Mouse (Mus musculus) neural tube, embryonic 15.5 days (tissue): ENCODE results near the gene Auh. TPM values are rescaled to one million over a fixed set of nuclear protein-coding genes. Genes with fewer than 3 reads are reported as not detected.

ENCODE experiments used
- ATAC-seq: fragments of 200-750 bp; cut with Nextera tagmentation; 2 replicates; pipeline ENCODE4 v1.8.0; 2017; ENCODE audit warnings: mild to moderate bottlenecking, moderate TSS enrichment, moderate library complexity; ENCODE audit not compliant: low FRiP score
- H3K27ac ChIP-seq: fragments of 300-500 bp; sonication (generic); replicated peaks from 2 replicates; pipeline ENCODE4 v1.5.1; 2015; ENCODE audit warnings: mild to moderate bottlenecking, inconsistent platforms
- H3K27me3 ChIP-seq: fragments of 300-500 bp; sonication (generic); replicated peaks from 2 replicates; pipeline ENCODE4 v1.6.1; 2015; ENCODE audit warnings: inconsistent platforms
- H3K36me3 ChIP-seq: fragments of 300-500 bp; sonication (generic); 2 replicates; pipeline ENCODE4 v1.6.1; 2015; ENCODE audit warnings: inconsistent platforms
- H3K4me1 ChIP-seq: fragments of 300-500 bp; sonication (generic); 2 replicates; pipeline ENCODE4 v1.6.1; 2015; ENCODE audit warnings: inconsistent platforms
- H3K4me2 ChIP-seq: fragments of 300-500 bp; sonication (generic); 2 replicates; pipeline ENCODE4 v1.6.1; 2015; ENCODE audit warnings: inconsistent platforms, mild to moderate bottlenecking, moderate library complexity
- H3K4me3 ChIP-seq: fragments of 300-500 bp; sonication (generic); replicated peaks from 2 replicates; pipeline ENCODE4 v1.5.1; 2015; ENCODE audit warnings: mild to moderate bottlenecking, inconsistent platforms
- H3K9ac ChIP-seq: fragments of 300-500 bp; sonication (generic); replicated peaks from 2 replicates; pipeline ENCODE4 v1.6.1; 2015; ENCODE audit warnings: mild to moderate bottlenecking, inconsistent platforms
- H3K9me3 ChIP-seq: fragments of 300-500 bp; sonication (generic); replicated peaks from 2 replicates; pipeline ENCODE4 v1.6.1; 2016; ENCODE audit warnings: inconsistent platforms
- WGBS: fragments of 180-500 bp; shearing (Covaris S2); methylation state at CpG from one replicate; pipeline ENCODE4 v1.1.7; 2015; ENCODE audit warnings: mixed read lengths; 5-methylcytosine and 5-hydroxymethylcytosine counted together
- polyA plus RNA-seq: library from polyadenylated mRNA; unstranded; fragments of >200 nt; fragmentation: Nextera tagmentation; extraction: Ambion mirVana; gene quantifications from 2 replicates; pipeline ENCODE4 v1.2.1, GENCODE M21; 2015

Auh gene
- polyA plus RNA-seq, 1 experiment from 2014 or later: 75.7 TPM

- H3K27ac ChIP-seq: no peak overlapping the region
- WGBS: 90% methylated on average over 13 of the region's 13 CpGs
Observed at GRCm38 (mm10) chr13:52831037-52831757, 98.3 kb downstream of the Auh start.

GRCm38 (mm10) chr13:52828946-52829523, 100.4 kb downstream of the Auh start:
- 77% methylated on average over 12 of the region's 12 CpGs for WGBS
- ATAC-seq: no peak
- Histone ChIP-seq H3K9ac (no peak overlapping the region), H3K27me3 (no peaks in the 10 kb centered on the region), H3K4me3 (no peak overlapping the region), H3K36me3 (0 out of 2 replicates have a peak, but pooled peaks cover 3% of the 10 kb centered on the region), H3K4me1 (peaks cover 3% of the 10 kb centered on the region; the same call in 1 of the 2 replicates), H3K4me2 (no peak overlapping the region), H3K9me3 (no peaks in the 10 kb centered on the region), H3K27ac (no peak overlapping the region)

More at GRCm38 (mm10) chr13:52831037-52831757, 98.3 kb downstream of the Auh start:
- no peaks in the 10 kb centered on the region for H3K27me3 ChIP-seq
- H3K4me3 ChIP-seq: no peak overlapping the region
- no peaks in the 10 kb centered on the region for H3K9me3 ChIP-seq
- H3K9ac ChIP-seq: no peak overlapping the region
- no peak overlapping the region for H3K4me2 ChIP-seq
- ATAC-seq: no peak
- H3K36me3 ChIP-seq: peaks cover 14% of the 10 kb centered on the region
- no peaks in the 10 kb centered on the region for H3K4me1 ChIP-seq

GRCm38 (mm10) chr13:52828217-52828616, 101.3 kb downstream of the Auh start:
- Histone ChIP-seq H3K36me3 (no peaks in the 10 kb centered on the region), H3K27me3 (no peaks in the 10 kb centered on the region), H3K4me1 (peaks cover 3% of the 10 kb centered on the region; the same call in 1 of the 2 replicates), H3K4me2 (no peak overlapping the region), H3K4me3 (no peak overlapping the region), H3K9ac (no peak overlapping the region), H3K9me3 (no peaks in the 10 kb centered on the region), H3K27ac (no peak overlapping the region)
- ATAC-seq: no peak
- WGBS: 60% methylated on average over 2 of the region's 2 CpGs

- Histone ChIP-seq H3K9ac (no peak overlapping the region), H3K36me3 (no peaks in the 10 kb centered on the region), H3K27ac (no peak overlapping the region), H3K4me3 (no peak overlapping the region), H3K4me2 (no peak overlapping the region), H3K9me3 (no peaks in the 10 kb centered on the region), H3K27me3 (no peaks in the 10 kb centered on the region), H3K4me1 (peaks cover 17% of the 10 kb centered on the region)
- no peak for ATAC-seq
Observed at GRCm38 (mm10) chr13:52826666-52827065, 102.8 kb downstream of the Auh start.

GRCm38 (mm10) chr13:52824754-52825153, 104.7 kb downstream of the Auh start:
- H3K9ac ChIP-seq: no peak overlapping the region
- H3K4me2 ChIP-seq: no peak overlapping the region
- H3K36me3 ChIP-seq: no peaks in the 10 kb centered on the region
- H3K4me3 ChIP-seq: no peak overlapping the region
- H3K27me3 ChIP-seq: no peaks in the 10 kb centered on the region
- peaks cover 22% of the 10 kb centered on the region for H3K4me1 ChIP-seq
- H3K9me3 ChIP-seq: no peaks in the 10 kb centered on the region
- WGBS: 46% methylated on average over 9 of the region's 9 CpGs
- no peak overlapping the region for H3K27ac ChIP-seq
- ATAC-seq: no peak

- H3K4me1 ChIP-seq: peaks cover 38% of the 10 kb centered on the region
- H3K27ac ChIP-seq: peak overlapping the region; percentile 41; the same call in 1 of the 2 replicates
- H3K4me3 ChIP-seq: no peak overlapping the region
- no peaks in the 10 kb centered on the region for H3K27me3 ChIP-seq
- no peaks in the 10 kb centered on the region for H3K36me3 ChIP-seq
- 26% methylated on average over 22 of the region's 23 CpGs for WGBS
- peak overlapping the region; percentile 35 for H3K4me2 ChIP-seq
- ATAC-seq: 0 out of 2 replicates have a peak, but pooled peaks have one; percentile 27
- H3K9me3 ChIP-seq: no peaks in the 10 kb centered on the region
- no peak overlapping the region for H3K9ac ChIP-seq
Observed at GRCm38 (mm10) chr13:52822165-52823149, 107.0 kb downstream of the Auh start.

- Histone ChIP-seq H3K4me1 (peaks cover 38% of the 10 kb centered on the region), H3K36me3 (no peaks in the 10 kb centered on the region), H3K4me3 (no peak overlapping the region), H3K9ac (no peak overlapping the region), H3K9me3 (no peaks in the 10 kb centered on the region), H3K27me3 (no peaks in the 10 kb centered on the region), H3K27ac (peak overlapping the region; percentile 41; the same call in 1 of the 2 replicates), H3K4me2 (no peak overlapping the region)
- no peak for ATAC-seq
- WGBS: 36% methylated on average over 9 of the region's 9 CpGs
Observed at GRCm38 (mm10) chr13:52821571-52821970, 107.9 kb downstream of the Auh start.

GRCm38 (mm10) chr13:52819901-52820300, 109.6 kb downstream of the Auh start:
- 84% methylated on average over 4 of the region's 4 CpGs for WGBS
- H3K36me3 ChIP-seq: no peaks in the 10 kb centered on the region
- no peaks in the 10 kb centered on the region for H3K27me3 ChIP-seq
- ATAC-seq: no peak
- H3K27ac ChIP-seq: no peak overlapping the region
- H3K4me1 ChIP-seq: peaks cover 38% of the 10 kb centered on the region
- H3K4me3 ChIP-seq: no peak overlapping the region
- no peaks in the 10 kb centered on the region for H3K9me3 ChIP-seq
- no peak overlapping the region for H3K4me2 ChIP-seq
- no peak overlapping the region for H3K9ac ChIP-seq

- no peak for ATAC-seq
- no peak overlapping the region; the same call in 1 of the 2 replicates for H3K27ac ChIP-seq
- H3K36me3 ChIP-seq: no peaks in the 10 kb centered on the region
- no peak overlapping the region for H3K4me3 ChIP-seq
- 23% methylated on average over 3 of the region's 3 CpGs for WGBS
- H3K4me1 ChIP-seq: peaks cover 35% of the 10 kb centered on the region
- H3K4me2 ChIP-seq: no peak overlapping the region
- no peaks in the 10 kb centered on the region for H3K9me3 ChIP-seq
- H3K27me3 ChIP-seq: no peaks in the 10 kb centered on the region
- H3K9ac ChIP-seq: 0 out of 2 replicates have a peak overlapping the region, but pooled peaks have one; percentile 7
Observed at GRCm38 (mm10) chr13:52818760-52819159, 110.7 kb downstream of the Auh start.

GRCm38 (mm10) chr13:52817991-52818491, 111.4 kb downstream of the Auh start:
- no peak overlapping the region for H3K4me3 ChIP-seq
- no peaks in the 10 kb centered on the region for H3K36me3 ChIP-seq
- H3K9me3 ChIP-seq: no peaks in the 10 kb centered on the region
- ATAC-seq: no peak
- no peak overlapping the region for H3K27ac ChIP-seq
- no peaks in the 10 kb centered on the region for H3K27me3 ChIP-seq
- WGBS: 51% methylated on average over 6 of the region's 6 CpGs
- H3K4me1 ChIP-seq: peaks cover 36% of the 10 kb centered on the region
- H3K4me2 ChIP-seq: no peak overlapping the region
- no peak overlapping the region for H3K9ac ChIP-seq

- H3K27me3 ChIP-seq: no peaks in the 10 kb centered on the region
Observed at GRCm38 (mm10) chr13:52813750-52814149, 115.7 kb downstream of the Auh start.

More at GRCm38 (mm10) chr13:52813750-52814149, 115.7 kb downstream of the Auh start:
- Histone ChIP-seq H3K4me1 (peaks cover 14% of the 10 kb centered on the region; the same call in 1 of the 2 replicates), H3K4me2 (no peak overlapping the region), H3K4me3 (no peak overlapping the region), H3K27ac (no peak overlapping the region), H3K9me3 (no peaks in the 10 kb centered on the region), H3K9ac (no peak overlapping the region), H3K36me3 (no peaks in the 10 kb centered on the region)
- 89% methylated on average over 3 of the region's 3 CpGs for WGBS
- no peak for ATAC-seq
